Mouse (Mus musculus) adrenal gland, postnatal 36 days (tissue): Measurements from ENCODE around the gene Fancc. TPM values are rescaled to one million over a fixed set of nuclear protein-coding genes. Genes with fewer than 3 reads are reported as not detected.

ENCODE experiments used
- DNase-seq, 2 experiments: peaks; one replicate each; pipeline ENCODE4 v3.0.0; 2021; ENCODE audit warnings: mixed read lengths in 1 of 2
- total RNA-seq, 2 experiments: library from RNA; stranded (reverse); gene quantifications; 2 replicates each; pipeline ENCODE4 v1.2.3; 2021

The Fancc gene
- total RNA-seq, 2 experiments from 2014 or later = 9.1 to 10.9 TPM

DNA sequence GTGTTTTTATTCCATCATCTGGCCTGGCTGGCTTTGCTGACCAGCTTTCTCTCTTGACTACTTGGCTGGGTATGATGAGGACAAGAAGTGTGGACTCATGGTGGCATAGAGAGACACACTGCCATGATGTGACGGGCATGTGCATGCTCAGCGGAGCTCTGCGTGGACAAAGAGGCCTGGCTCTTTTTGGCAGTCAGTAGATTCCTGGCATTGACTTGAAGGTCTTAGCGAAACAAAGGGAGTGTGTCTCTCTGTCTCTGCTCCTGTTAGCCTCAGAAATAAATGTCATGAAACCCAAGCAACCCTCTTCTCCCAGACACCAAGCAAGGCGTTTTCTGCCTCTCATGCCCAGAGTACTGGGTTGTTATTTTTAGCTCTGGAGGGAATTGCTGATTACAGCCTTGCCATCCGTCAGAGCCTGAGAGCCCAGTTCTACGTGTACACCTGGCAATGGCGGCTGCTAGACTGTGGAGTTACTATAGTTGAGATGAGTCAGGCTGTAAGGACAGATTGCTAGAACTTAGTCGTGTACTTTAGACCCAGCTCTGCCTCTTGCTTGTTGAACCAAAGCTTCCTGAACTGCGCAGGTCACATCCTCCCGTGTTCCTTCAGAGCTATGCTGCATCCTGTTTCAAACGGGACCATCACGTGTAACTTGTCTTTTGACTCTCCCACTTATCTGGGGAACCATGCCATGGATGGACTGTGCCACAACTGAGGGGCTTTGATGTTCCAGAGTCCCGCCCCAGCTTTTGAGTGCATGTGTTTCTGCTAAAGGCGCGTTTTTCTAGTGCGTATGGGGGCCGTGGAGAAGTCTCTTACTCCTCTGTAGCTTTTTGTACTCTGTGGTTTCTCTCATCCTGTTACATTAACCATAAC, 236.1 kb downstream of the Fancc start:
- peak in 1 of 2 experiments; percentile 59 for DNase-seq

DNA sequence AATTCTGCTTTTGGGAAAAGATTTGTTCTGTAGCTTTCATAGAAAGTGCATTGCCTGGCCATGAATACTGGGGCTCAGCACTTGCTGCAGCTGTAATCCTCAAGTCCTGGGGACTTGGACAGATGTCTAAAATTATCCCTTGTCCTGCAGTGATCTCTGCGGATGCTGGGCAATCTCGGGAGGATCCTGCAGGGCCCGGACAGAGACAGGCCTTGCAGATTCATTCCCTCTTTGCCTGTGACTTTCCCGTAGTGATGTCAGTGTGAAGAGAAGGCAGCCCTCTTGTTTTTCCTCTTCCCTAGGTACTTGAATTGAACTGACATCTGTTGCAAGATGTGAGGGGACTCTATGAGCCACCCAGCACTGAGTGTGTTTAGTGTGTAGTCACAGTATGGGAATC, 236.9 kb downstream of the Fancc start:
- no peak for DNase-seq

DNA sequence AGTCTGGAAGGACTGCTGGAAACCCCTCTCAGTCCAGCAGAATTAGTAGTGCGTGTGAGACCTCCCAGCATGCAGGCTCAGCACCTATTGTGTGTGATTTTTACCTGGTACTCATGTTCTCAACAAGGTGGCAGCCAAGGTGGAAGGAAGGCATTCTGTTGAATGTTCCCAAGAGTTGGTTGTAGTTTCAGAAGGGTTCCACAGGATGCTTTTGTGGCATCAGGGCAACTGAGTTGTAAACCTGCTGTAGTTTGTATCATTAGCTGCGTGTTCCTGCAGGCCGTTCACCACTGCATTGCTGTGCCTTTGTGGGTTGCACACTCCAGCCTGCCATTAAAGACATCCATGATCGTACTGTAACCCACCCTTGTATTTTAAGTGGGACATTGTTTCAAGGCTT, 238.4 kb downstream of the Fancc start:
- no peak for DNase-seq

DNA sequence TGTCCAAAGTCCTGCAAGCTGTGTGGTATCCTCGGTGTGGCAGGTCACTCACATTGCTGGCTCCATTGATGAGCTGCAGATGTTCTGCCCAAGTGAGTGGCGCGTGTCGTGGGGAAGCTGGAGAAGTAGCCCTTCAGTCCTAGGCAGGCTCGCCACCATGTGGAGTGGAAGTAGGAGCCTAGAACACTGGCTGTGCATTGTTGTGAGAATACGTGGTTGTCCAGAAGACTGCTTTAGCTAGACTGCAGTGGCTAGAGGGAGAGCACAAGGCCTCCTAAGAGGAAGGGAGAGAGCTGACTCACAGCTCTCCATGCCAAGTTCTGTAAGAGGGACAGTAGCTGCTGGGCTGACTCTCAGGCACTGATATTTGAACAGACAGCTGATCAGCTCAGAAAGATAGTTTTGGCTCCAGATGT, 238.9 kb downstream of the Fancc start:
- peak; percentile 73 to 74 for DNase-seq

DNA sequence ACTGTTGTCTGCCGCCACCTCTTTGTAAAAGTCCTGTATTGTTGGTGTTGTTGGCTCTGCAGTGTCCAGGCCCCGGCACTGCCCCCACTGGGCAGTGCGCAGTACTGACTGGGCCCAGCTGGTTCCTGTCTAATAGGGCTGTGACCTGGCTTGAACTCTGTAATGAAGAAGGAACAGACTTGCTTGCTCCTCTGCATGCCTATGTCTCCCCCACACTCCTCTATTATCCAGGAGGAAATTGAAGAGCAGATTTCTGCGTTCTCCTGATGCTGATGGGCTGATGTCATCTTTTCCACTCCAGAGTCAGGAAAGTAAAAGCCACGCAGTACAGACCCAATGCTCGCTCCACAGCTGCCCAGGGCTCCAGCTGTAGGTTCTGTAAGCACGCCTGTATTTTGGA, 240.3 kb downstream of the Fancc start:
- DNase-seq = peak in 1 of 2 experiments; percentile 59

DNA sequence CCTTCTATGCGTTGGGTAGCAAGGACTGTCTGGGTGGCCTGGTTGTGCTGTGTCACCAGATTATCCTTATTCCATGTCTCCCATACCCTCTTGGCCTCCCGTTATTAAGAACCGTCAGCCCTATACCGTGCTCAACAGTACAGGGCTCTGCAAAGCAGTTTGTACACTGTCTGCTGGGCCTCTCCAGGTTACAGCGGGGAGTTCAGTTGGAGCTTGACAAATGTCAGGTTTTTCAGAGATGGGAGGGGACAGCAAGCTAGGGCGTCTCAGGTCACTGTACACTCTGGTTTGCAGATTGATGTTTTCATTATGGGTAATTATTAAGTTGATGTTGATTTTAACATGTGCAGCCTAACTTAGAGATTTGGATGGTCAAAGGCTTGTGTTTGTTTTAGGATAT, 240.9 kb downstream of the Fancc start:
- DNase-seq = no peak

DNA sequence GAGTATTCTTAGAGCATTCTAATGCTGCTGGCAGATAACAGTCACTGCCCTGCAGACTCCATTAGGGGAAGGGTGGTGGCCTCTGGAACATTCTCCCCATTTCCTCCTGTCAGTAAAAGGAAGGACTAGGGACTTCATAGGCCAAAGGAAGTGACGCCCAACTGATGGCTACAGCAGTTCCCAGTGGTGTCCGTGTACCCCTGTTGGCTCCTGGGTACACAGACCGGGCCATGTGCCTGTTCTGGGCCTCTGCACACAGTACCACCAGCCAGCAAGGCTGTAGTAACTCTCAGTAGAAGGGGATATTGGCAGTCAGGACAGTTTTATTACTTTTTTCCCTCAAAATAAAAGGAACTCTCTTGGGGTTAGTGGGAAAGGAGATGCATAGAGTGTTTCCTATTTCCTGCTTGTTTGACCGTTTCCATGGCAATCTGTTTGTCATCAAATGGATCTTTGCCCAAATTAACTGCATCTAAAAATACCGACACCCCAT, 241.5 kb downstream of the Fancc start:
- DNase-seq = peak in 1 of 2 experiments; percentile 56

DNA sequence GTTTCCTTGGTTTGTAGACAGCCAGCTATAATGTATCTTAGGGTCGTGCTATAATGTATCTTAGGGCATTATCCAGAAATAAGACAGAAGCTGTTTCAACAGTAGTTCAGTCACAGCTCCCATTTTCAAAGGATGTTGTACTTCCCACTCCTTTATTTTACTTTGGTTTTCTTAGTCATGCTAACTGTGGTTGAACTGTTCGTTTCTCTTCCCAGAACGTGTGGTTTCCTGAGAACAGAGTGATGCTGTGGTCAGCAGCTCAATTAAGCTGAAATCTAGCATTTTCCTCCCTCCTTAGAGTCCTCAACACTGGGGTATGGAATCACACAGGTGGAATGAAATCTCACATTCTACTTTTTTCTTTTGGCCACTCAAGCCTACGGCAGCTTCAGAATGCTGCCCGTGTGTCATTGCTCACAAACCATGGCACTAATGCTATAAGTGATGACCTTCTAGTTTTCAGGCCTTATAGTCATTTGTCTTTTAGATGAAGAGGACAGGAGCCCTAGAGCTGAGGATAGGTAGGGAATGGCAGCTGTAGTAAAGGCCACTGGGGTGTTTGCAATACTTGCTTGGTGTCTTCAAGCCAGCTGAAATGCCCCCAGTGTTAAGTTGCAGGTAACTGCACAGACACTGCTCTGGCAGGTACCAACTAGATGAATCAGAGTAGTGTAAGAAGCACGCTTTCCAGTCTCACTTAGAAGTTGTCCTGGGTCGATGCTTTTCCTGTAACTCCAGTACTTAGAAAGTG, 243.0 kb downstream of the Fancc start:
- DNase-seq = no peak

DNA sequence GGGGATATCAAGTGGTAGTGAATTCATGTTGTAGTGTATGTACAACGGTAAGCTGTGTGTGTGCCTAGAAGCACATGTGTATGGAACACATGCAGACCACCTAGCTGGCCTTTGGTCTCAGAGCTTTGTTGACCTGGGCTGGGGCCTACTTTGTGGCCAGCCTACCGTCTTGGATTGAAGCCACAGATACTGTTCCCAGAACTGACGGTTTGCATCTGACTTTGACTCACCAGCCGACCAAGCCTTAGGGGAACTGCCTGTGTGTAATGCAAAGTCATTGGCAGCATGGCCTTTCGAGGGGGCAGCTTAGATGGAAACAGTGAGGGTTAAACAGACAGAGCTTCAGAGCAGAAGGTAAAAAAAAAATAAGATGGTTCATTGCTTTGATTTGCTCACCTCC, 243.9 kb downstream of the Fancc start:
- peak; percentile 61 to 62 for DNase-seq

DNA sequence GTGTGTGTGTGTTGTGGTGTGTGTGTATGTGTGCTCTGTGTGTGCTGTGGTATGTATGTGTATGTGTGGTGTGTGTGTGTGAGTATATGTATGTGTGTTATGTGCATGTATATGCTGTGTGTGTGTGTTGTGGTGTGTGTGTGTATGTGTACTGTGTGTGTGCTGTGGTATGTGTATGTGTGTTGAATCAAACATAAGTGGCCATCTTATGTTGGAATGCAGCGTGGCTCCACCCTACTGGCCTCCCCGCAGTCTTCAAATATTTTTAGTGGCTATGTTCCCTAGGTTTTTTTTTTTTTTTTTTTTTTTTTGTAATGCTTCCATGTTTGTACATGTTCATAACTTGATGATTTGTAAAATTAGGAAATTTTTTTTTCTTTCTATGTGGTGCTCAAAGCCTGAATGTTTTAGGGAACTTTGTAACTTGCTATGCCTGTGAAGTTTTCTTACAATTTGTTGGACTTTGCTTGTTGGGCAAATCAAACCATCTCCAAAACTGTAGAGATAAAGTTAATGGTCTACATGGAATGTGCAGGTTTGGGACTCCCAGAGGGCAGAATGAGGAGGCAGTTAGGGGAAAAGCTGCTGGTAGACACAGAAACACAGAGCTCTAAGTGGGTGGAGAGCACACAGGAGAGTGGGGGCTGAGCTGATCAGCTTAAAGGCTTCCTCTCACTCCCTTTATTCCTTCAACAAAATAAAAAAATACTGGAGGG, 244.6 kb downstream of the Fancc start:
- no peak for DNase-seq

DNA sequence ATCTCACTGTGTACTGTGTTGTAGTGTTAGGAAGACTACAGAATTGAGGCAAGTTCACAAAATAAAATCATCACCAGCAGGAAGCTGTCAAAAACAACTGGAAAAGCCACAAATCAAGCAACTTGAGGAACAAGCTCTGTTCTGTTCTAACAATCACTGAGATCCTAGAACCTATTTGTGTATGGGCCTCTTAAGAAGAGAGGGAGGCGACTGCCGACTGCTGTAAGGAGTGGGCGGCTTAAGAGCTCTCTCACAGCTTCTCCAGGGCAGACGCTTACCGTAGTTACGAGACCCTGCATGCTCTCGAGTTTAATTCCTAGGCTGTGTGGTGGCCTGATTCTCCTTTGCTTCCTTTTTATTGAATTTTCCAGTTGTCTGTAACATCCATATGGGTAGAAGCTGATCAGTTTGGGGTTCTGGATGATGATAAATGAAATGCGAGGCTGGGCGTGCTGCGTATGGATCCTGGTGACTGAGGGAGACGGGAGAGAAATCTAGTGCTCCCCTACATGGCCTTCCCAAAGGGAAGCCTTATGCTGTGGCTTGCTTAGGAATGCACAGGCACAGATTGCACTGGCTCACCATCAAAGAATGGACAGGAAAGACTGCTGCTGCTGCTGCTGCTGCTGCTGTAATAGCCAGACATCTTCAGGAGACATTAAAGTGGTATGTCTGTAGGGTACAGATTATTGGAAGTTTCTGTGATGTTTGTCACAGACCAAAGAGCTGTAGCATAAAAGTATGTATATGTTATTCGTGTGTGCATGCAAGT, 245.8 kb downstream of the Fancc start:
- no peak for DNase-seq

DNA sequence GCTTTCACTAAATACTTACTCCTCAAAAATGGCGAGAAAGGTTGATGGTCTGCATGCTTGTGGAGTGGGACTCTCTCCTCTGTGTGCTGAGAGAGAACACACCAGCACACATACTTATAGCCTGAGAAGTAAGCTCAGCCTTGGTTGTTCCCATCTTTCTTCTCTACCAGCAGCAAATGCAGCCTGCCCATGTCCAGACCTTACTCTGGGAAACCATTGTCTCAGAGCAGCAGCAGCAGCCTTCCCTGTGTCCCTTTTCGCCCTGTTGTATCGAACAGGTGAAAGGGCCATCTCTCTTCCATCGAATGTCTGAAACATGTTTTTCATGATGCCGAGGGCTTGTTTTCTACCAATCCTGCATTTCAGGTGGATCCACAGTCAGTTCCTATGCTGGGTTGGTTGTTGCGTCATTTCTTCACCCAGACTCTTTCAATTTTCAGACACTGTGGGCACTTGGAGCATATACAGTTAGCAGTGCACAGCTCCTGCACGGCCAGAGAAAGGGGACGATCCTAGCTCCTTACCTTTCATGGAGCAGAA, 246.6 kb downstream of the Fancc start:
- no peak for DNase-seq

DNA sequence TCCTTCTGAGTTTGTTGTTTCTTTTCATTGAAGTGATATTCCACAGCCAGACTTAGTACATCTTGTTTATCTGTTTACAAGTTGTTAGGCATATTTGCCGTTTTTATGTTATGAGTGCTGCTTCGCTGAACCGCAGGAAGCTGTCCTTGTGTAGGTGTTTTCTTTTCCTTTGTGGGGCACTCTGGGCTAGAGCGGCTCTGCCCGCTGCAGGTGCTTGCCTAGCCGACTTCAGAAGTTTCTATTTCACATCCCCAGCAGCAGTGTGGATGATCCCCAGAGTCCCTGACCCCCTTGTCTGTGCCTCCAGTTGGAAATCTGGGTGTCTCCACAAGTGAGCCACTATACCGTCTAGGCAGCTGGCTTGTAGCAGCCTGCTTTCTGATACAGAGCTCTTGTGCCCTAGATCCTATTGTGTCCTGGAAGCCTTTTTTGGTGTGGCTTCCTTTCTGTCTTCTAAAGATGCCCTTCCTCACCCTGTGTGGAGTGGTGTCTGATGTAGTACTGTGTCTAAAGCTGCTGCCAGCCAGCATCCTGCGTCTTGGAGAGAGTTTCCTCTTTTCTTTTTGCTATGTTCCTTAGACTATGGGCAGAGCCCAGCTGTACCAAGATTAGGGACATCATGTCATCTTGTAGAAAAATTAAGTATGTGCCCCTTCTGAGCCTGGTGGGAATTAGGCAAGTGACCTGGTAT, 247.2 kb downstream of the Fancc start:
- no peak for DNase-seq

DNA sequence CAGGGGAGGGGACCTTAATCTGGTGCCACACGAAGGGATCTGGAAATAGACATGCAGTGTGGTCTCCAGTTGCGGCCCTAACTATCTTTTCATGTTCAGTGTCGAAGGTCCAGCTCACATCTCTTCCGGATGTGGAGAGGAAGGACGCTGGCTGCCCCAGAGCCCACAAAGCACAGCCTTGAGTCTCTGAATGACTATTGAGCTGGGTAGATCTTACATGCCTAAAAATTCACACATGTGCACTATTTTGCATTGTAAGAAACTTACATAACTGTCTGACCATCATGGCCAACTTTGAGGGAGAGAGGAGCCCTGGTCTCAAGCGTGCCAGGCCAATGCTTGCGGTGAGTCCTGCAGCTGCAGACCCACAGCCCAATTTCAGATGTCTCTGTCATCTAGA, 247.9 kb downstream of the Fancc start:
- no peak for DNase-seq

DNA sequence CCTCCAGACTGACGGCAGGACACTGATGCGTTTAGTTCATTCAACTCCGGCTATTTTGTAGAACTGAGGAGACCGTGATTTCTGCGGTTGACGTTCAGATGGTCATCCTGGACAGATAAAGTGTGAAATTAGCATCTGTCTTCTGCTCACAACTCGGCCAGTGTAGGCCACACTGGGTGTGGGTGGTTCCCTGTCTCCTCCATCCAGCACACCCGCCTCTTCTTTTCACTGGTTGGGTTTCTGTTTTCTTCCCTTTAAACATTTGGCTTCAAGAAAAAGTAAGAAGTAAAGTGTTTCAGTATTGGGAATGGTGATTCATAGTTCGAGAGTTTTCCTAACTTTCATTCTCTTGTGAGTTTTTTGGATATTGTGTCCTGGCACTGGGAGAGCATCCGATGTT, 248.8 kb downstream of the Fancc start:
- DNase-seq = no peak

DNA sequence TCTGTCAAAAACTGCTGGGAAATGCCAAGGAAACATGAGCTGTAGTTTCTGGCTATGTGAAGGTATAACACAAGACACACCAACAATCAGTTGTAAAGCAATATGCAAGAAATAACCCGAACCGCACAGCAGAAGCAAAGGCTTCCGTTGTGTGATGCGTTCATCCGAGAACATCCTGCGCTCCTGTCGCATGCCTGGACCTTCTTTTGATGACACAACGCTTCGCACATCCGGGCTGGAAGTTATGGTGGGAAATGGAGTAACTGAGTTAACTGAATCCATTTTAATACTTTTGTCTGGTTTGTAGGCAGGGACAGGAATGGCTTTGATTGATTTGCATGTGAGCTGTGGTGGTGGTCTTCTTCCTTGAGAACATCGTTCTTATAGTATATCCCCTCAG, 249.4 kb downstream of the Fancc start:
- DNase-seq = no peak

DNA sequence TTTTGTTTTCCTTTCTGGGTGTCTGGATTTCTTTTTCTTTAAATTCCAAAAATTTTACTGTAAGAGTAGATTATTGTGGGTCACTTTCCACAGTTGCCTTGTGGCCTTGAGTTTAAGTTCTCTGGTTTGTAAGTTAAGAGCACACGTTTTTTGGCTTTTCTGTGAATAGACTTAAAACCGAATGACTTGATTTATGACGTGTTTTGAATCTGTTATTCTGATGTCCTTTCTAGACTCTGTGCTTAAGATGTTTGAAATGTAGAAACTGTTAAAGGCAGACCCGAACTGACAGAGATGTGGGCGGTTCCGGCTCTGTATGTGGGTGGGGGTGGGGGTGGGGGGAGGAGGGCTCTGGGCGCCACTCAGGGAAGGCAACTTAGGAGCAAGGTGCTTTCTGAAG, 250.0 kb downstream of the Fancc start:
- no peak for DNase-seq

DNA sequence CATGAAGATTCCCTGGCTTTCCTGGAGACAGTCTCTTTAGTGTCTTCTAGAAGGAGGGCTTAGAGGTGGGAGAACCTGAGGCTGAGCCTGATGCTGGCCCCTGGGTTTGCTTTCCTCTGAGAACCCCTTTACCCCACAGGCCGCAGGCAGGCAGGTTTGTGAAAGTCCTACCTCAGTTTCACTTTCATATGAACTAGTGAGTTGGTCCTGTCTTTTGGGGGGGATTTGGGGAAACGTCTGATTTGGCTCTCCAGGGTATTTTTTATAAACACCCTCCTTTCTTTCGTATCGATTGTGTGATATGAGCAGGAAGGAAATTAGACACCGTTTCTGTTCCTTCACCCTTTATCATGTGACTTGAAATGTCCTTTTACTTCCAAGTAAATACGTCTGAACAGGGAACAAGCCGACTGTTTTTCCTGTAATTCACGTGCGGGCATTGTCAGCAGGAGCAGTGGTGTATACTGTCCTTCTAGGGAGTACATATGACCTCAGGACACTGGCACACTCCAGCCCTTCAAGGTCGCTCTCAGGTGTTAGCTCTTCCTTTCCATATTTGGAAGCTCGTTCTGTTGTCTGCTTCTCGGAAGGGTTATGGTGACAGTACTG, 250.6 kb downstream of the Fancc start:
- no peak for DNase-seq

DNA sequence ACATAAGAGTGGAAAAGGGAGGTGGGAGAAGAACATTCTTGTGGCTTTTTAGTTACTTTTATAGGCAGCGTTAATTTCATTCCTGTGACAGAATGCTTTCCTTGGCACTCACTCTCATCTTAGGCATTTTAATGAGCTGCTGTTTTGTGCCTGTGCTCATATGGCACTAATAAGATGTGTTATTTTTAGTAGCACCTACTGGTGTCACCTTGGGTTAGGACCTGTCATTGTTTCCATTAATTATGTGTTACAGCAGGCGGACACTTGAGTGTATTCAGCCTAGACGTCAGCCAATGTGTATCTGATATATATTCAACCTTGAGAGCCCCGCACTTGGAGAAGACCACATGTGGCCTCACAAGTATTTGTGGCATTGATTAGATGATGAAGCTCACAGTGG, 251.3 kb downstream of the Fancc start:
- DNase-seq = no peak

DNA sequence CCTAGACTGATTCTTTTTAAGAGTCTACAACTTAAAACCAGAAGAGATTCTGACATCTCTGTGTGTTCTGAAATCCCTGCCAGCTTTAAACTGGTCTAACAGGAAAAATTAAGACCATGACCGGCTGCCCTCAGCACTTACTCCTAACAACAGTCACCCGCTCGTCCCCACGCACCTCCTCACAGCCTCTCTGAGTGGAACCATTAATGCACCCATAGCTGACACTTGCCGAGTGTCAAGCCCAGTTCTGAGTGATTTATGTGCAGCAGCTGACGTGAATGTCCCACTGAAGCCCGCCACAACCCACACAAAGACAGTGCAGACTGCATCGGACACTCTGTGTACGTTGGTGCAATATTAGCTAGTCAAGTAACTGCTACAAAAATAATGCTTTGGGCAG, 251.9 kb downstream of the Fancc start:
- DNase-seq = no peak

DNA sequence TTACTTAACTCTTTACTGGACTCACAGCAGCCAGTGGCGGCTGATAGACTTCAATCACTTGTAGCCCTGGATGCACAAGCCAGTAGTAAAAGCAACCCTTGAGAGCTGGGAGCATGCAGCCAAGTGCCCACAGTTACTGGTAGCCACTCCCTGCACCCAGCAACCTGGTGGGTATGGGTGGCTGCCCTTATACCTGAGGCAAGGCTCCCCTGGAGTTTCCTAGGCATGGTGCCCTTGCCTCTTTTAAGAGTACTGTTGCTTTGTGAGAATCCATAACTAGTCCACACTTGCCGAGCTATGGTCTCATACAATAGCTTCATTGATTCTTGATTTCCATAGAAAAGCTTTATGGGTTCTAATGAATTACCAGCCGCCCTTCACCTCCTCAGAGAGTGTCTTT, 252.7 kb downstream of the Fancc start:
- no peak for DNase-seq
